Mouse (Mus musculus) layer of hippocampus, postnatal 14 days (tissue): ENCODE data around the gene Chil3. TPM values are rescaled to one million over a fixed set of nuclear protein-coding genes. Genes with fewer than 3 reads are reported as not detected.
"Not testable (repeated sequence)": the region's sequence is repeated elsewhere in the genome, so short reads cannot be mapped to it uniquely, and the experiment has no call there.

Experiments
- DNase-seq, 2 experiments: peaks; one replicate each; pipeline ENCODE4 v3.0.0; 2021 to 2022; ENCODE audit warnings: low spot score in 2 of 2, mixed read lengths in 1 of 2
- long read RNA-seq, 2 experiments: library from polyadenylated mRNA; stranded (forward); transcript quantifications; one replicate each; pipeline ENCODE4 v2.0.0; 2021
- total RNA-seq, 2 experiments: library from RNA; stranded (reverse); gene quantifications; 2 replicates each; pipeline ENCODE4 v1.2.3; 2021

Chil3 gene
- not detected for total RNA-seq
- long read RNA-seq, experiment 1: 0 reads
- long read RNA-seq, experiment 2: 0 reads

DNA sequence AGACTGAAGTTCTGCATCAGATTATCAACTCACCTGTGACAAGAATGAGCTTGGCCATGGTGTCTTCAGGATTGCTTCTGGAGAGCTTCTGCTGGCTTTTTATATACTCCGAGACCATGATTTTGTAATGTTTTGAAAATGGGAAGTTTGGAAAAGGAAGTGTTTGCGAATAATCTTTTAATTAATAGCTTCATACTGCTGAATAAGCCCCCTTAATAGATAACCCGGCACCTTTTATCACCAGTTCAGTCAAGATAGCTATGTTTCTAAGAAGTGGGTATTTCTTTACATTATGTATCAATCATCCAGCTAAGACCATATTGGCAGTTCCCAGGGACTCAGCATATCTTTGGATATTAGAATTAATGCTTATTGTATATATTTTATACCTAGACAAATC, at the start of gene Chil3:
Gene Chil3 (minus strand): TSS at position 101 of the 400 bp plus-strand sequence.
- no peak for DNase-seq

DNA sequence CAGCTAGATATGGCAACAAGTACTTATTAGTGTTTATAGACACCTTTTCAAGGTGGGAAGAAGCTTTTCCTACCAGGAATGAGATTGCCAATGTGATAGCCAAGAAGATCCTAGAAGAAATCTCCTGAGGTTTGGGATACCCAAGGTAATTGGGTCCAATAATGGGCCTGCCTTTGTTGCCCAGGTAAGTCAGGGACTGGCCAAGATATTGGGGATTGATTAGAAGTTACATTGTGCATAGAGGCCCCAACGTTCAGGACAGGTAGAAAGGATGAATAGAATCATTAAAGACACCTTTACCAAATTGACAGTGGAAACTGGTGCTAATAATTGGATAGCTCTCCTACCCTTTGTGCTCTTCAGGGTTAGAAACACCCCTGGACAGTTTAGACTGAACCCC, 30.7 kb upstream of the Chil3 start:
- not testable (repeated sequence) for DNase-seq

DNA sequence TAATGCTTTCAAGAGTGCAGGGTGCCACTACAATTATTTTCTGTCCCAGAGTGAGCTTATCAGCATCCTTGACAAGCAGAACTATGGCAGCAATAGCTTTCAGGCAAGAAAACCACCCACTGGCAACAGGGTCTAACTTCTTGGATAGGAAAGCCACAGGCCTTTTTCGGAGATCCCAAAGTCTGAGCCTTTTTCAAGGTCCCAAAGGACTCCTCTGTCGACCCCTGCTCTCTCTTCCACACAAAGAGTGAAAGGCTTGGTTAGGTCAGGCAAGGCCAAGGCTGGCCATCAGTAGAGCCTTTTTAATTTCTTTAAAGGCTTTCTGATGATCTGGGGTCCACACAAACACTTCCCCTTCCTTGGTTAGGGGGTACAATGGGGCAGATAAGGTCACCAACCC, 29.9 kb upstream of the Chil3 start:
- not testable (repeated sequence) for DNase-seq

DNA sequence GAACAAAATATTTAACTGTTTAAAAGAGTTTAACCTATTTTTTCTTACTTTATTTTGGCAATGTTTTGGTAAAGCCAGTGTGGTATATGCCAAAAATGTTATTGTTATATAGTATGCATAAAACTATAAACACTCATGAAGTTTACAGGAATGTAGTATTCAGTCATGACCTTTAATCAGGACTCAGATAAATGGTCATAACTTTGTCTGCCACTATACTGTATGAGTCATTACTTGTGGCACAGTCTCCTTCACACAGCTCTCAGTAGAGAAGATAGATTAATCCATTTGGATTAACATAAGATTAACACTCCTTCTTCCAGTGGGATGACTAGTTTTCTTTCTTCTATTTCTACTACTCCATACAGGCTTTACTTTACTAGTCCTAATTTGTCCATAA, 28.9 kb upstream of the Chil3 start:
- DNase-seq: no peak

DNA sequence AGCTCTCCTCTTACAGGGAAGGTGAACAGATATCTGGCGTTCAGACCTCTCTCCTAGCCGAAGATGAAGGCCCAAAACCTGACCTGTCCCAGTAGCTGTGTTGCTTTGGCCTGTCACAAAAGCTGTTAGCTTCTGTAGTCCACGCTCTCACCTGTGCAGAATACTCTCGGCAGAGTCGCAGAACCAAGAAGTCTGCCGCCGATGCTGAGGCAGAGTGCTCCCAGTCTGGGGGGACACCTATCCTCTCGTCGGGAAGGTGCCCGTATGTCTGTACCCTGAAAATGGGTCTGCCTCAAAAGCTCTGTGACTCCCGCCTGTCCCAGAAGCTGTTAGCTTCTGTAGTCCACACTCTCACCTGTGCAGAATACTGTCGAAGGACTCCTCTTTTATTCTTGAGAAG, 28.1 kb upstream of the Chil3 start:
- no peak for DNase-seq

DNA sequence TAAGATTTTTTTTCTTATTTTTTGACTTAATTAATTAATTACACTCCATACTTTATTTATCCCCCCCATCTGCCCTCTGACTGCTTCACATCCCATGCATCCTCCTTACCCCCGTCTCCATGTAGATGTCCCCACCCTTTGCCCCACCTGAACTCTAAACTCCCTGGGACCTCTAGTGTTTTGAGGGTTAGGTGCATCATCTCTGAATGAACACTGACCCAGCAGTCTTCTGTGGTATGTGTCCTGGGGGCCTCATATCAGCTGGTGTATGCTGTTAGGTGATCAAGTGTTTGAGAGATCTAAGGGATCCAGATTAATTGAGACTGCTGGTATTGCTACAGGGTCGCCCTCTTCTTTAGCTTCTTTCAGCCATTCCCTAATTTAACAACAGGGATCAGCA, 20.6 kb upstream of the Chil3 start:
- DNase-seq: no peak

DNA sequence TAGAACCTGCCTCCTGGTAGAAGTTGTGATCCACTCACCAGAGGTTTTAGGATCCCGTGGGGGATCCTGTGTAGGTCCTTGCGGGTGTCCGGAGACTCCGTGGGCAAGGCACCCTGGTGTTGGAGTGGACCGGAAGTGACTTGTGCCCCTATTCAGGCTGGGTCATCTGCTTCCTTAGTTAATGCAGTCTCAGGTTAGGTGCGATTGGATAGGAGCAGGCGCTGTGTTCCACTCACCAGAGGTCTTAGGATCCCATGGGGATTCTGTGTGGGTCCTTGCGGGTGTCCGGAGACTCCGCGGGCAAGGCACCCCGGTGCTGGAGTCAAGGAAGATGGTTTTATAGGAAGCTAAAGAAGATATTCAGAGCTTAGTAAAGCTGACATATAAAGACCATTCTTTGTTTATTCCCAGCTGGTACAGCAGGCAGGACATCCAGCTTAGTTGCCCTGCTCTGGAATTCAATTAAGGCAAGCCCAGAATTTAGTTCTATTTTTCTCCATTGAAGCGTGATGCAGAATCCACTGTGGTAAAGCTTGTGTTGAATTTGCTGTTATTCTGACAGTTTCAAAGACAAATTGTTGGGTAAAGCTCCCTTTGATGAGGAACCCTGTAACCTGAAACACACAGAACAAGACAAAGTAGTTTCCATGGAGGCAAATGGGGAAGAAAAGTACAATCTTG, 10.3 kb upstream of the Chil3 start:
- DNase-seq: no peak

DNA sequence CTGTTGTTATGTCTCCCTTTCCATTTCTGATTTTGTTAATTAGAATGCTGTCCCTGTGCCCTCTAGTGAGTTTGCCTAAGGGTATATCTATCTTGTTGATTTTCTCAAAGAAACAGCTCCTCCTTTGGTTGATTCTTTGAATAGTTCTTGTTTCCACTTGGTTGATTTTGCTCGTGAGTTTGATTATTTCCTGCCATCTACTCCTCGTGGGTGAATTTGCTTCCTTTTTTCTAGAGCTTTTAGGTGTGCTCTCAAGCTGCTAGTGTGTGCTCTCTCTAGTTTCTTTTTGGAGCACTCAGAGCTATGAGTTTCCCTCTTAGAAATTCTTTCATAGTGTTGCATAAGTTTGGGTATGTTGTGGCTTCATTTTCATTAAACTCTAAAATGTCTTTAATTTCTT, 7.6 kb upstream of the Chil3 start:
- DNase-seq: not testable (repeated sequence)

DNA sequence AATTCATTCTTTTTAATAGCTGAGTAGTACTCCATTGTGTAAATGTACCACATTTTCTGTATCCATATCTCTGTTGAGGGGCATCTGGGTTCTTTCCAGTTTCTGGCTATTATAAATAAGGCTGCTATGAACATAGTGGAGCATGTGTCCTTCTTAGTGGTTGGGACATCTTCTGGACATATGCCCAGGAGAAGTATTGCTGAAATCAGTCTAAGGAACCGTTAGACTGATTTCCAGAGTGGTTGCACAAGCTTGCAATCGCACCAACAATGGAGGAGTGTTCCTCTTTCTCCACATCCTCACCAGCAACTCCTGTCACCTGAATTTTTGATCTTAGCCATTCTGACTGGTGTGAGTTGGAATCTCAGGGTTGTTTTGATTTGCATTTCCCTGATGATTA, 5.1 kb upstream of the Chil3 start:
- not testable (repeated sequence) for DNase-seq

DNA sequence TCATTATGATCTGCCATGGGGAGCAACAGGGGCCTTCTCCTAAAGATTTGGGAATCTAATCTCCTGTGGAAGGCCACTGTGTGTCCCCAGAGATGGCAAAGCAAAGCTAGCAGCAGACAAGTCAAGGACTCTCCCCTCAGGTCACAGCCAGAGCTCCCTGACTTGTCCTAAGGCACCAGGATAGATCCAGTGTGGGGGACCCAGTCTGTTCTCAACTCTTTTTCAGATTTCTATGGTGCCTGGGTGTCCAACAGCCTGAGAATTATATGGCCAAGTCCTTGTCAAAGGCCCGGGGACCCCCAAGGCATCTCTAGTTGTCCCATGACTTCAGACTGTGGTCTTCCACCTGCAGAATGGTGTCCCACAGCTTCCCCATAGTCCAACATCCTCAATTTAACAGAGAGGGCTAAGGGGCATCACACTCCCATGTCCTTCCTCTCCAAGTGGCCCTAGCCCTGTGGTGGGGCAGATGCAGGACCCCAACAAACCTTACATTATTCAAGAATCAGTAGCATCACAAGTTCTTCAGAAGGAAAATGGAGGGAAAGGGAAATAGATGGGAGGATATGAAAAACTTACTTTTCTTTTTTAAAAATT, 3.9 kb upstream of the Chil3 start:
- no peak for DNase-seq

DNA sequence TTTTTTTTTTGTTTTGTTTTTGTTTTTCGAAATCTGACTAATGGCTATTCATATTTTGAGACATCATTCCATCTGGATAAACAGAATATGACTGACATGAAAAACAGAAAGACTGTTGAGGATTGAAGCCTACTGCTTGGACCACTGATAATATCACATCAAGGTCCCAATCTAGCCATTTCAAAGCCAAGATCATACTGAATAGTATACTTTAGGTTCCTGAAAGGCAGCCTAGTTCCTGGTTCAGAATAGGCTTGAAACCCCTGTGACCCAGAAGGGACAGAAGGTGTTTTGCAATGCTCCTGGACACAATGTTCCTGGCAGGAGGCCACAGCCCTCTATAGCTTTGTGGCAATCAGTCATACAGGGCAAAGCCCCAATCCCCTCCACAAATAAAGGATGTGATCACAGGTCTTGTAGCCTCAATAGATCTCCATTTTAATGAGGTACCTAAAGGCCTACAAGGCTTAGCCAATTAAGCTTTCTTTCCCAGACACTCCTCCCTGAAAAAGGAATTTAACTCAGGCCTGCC, 3.2 kb upstream of the Chil3 start:
- DNase-seq: no peak

DNA sequence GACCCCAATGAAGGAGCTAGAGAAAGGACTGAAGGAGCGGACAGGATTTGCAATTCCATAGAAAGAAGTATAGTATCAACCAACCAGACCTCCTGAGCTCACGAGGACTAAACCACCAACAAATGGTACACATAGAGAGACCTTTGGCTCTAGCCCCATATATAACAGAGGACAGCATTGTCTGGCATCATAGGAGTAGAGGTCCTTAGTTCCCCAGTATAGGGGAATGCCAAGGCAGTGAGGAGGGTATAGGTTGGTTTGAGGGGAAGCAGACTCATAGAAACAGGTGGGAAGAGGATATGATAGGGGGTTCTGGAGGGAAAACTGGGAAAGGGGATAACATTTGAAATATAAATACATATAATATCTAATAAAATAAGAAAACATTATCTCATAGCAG, 13.0 kb downstream of the Chil3 start:
- no peak for DNase-seq

DNA sequence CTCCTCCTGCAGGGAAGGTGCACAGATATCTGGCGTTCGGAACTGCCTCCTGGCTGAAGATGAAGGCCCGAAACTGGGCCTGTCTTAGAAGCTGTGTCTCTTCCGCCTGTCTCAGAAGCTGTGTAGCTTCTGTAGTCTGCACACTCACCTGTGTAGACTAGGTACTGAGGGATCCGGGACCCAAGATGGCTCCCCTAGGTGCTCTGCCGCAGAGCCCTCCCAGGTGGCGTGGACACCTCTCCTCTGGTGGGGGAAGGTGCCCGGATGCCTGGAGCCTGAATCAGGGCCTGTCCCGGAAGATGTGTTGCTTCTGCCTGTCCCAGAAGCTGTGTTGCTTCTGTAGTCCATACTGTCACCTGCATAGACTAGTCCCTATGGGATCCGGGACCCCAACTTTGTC, 23.3 kb downstream of the Chil3 start:
- DNase-seq: no peak

DNA sequence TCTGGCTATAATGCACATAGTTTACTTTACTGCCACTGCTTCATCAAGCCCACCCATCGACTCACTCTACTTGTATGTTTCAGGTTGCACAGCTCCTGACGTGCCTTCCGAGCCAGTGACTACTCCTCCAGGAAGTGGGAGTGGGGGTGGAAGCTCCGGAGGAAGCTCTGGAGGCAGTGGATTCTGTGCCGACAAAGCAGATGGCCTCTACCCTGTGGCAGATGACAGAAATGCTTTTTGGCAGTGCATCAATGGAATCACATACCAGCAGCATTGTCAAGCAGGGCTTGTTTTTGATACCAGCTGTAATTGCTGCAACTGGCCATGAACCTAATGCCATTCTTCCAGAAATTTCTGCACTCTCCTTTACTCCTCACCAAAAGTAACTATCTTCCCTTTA, 35.7 kb downstream of the Chil3 start:
- DNase-seq: peak; percentile 91 to 97

DNA sequence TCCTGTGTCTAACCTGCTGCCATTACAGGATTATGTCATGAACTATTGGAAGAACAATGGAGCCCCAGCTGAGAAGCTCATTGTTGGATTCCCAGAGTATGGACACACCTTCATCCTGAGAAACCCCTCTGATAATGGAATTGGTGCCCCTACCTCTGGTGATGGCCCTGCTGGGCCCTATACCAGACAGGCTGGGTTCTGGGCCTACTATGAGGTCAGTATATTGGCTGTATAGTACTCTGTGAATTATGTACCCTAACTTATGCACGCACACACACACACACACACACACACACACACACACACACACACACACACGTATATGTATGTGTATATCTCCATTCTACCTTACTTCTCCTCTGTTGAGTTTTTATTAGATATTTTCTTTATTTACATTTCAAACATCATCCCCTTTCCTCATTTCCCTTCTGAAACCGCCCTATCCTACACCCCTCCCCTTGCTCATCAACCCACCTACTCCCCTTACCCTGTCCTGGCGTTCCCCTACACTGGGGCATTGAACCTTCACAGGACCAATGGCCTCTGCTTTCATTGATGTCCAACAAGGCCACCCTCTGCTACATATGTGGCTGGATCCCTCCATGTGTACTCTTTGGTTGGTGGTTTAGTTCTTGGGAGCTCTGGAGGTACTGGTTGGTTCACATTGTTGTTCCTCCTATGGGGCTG, 38.4 kb downstream of the Chil3 start:
- no peak for DNase-seq

DNA sequence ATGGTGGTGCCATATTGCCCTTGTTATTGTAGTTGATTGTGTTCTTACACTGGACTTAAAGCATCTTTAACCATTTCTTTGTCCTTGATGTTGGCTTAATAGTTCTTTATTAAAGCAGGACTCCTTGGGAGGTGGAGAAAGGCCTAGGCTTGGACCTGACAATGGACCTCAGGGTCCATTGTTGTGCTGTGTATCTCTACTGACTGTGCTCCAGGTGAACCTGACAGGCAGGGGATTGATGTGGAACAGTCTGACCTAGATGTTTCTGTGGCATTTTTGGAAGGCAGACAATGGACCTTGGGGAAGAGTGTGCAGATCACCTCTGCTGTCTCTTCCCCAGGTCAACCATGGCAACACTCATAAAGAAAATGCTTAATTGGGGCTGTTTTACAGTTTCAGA, 40.4 kb downstream of the Chil3 start:
- no peak for DNase-seq

DNA sequence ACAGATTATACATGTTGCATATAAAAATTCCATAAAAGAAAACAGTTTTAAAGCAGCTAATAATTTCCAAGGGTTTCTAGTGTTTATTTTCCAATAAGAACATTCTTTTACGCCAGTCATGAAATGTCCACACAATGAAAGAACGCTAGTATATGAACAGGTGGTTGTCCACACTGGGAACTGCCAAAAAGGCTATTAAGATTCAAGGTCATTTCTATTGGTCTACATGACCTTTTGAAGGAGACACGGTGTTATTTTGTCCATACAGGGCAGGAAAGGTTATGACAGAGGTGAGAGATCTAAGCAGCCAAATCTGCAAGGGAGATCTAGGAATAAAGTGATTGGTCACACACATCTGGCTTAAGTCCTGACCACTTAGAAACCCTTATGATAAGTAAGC, 54.4 kb downstream of the Chil3 start, which contains the start of gene Chia1:
Gene Chia1 (plus strand): TSS at position 301 of the 400 bp plus-strand sequence.
- no peak for DNase-seq

Other genes with a start within 250 kb of the Chil3 start
- under 1 TPM; 0.55 to 0.86 TPM for gene I830077J02Rik, start 234.9 kb downstream of the Chil3 start, total RNA-seq
- gene Wdr77, start 208.2 kb downstream of the Chil3 start, total RNA-seq: 10 to 100 TPM; 53.2 to 57.2 TPM
- 100 to 1,000 TPM; 308 to 321 TPM for gene Atp5f1, start 207.5 kb downstream of the Chil3 start, total RNA-seq
- 1 to 10 TPM; 2.2 TPM for gene Ovgp1, start 193.9 kb downstream of the Chil3 start, total RNA-seq
- gene Pifo, start 152.9 kb downstream of the Chil3 start, total RNA-seq: 1 to 10 TPM in 1 of 2 experiments, under 1 TPM in 1; 0.41 to 1.8 TPM
- gene Chil5, start 134.8 kb downstream of the Chil3 start, total RNA-seq: not detected
- under 1 TPM; 0.58 to 0.60 TPM for gene Chia1, start 54.3 kb downstream of the Chil3 start, total RNA-seq
- not detected for gene Chil4, start 51.9 kb upstream of the Chil3 start, total RNA-seq
- not detected for gene Chil6, start 238.6 kb upstream of the Chil3 start, total RNA-seq